Mouse (Mus musculus) ES-CJ7 (cell line): ENCODE data around the gene Zc3hc1.
"Not testable (repeated sequence)": the region's sequence is repeated elsewhere in the genome, so short reads cannot be mapped to it uniquely, and the experiment has no call there.

ENCODE experiments used
- DNase-seq: peaks from one replicate; pipeline ENCODE4 v3.0.0; 2011; ENCODE audit warnings: low read depth, low spot score

Zc3hc1 gene

DNA sequence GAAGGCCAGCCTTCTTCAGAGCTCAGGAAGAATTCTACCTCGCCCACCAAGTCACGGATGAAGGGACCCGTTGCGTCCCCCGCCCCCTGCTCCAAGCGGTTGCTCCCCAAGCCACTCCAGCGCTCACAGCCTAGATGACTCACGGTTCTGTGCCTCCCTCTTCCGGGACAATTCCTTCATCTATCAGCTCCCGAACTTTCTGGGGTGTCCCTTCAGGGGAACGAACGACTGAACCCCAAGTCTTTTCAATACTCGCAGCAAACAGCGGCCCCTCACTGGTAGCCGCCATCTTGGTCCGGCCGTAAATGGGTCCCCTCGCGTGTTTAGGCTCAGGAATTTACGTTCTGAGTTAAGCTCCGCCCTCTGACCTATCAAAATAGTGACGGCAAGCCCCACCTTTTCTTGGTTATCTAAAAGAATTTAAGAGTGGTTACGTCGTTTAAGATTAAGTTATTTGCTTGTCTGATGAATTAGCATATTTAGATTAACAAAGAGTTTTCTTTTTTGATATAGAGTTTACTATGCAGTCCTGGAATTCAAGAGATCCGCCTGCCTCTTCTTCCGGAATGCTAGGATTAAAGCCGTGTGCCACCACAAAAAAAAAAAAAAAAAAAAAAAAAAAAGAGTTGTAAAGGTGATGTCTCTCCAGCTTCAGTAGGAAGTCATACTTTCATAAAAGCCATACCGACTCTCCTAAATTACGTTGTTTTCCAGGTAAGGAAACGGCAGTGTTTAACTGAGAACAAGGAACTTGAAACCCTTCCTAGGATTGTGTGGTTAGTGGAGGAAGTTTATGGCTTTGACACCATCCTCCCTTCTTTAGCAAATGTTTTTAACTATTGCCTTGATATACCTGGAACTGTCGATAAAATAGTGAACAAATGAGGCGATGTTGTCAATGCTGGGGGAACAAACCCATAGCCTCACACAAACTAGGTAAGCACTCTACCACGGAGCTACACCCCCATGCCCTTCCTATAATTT, at the start of gene Zc3hc1:
Zc3hc1 (minus strand) TSS at position 315 of the 984 bp plus-strand sequence.
- peak; percentile 96 for DNase-seq

DNA sequence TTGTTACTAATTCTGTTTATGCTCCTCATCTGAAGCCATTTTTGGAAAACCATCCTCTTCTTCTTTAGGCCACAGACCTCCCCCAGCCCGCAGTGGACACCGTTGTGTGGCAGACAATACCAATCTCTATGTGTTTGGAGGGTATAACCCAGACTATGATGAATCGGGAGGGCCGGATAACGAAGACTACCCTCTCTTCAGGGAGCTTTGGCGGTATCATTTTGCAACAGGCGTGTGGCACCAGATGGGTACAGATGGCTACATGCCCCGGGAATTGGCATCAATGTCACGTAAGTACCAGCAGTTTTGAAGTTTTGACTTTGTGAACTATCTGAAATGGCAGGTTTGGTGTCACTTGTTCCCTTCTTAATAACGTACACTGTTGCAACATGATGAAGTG, 48.7 kb upstream of the Zc3hc1 start:
- no peak for DNase-seq

- DNase-seq, result no peak
These were observed 46.2 kb upstream of the Zc3hc1 start for GRCm38 (mm10) chr6:30437054-30437453.

DNA sequence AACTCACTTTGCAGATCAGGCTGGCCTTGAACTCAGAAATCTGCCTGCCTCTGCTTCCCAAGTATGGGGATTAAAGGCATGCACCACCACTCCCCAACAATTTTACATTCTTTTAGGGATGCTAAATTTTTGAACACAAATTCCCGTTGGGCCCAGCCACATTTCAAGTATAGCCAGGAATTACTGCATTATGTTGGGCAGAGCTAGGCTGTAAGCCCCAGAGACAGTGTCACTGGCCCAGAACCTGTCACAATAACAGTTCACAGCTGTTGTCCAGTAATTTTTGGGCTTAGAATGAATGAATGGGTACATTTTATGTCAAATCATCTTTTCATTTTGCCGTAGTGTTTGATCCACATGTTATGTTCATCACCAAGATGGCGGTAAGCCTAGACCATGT, 45.6 kb upstream of the Zc3hc1 start:
- no peak for DNase-seq

DNA sequence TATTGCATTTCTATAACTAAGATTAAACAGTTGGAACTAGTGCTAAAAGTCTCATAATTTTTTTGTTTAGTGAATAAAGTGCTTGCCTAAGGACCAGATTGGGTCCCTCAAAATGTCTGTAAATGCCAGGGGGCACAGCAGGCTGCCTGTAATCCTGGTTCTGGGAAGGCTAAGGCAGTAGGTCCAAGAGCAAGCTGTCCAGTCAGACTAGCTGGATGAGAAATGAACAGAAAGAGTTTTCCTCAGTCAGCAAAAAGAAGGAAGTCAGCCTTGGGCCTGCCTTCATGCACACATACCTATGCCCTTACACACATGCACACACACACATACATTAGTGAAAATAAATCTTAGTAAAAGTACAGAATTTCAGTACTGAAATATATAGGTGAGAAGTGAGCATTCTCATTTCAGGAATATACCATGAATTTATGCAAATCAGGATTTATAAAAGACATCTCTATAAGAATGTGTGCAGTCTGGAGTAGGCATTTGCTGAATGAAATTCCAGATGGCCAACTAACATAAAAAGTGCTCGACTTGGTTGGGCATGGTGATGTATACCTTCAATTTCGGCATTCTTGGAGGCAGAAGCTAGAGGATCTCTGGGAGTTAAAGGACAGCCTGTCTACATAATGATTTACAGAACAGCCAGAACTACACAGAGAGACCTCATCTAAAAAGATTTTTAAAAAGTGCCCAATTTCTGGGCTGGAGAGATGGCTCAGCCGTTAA, 41.8 kb upstream of the Zc3hc1 start:
- no peak for DNase-seq

DNA sequence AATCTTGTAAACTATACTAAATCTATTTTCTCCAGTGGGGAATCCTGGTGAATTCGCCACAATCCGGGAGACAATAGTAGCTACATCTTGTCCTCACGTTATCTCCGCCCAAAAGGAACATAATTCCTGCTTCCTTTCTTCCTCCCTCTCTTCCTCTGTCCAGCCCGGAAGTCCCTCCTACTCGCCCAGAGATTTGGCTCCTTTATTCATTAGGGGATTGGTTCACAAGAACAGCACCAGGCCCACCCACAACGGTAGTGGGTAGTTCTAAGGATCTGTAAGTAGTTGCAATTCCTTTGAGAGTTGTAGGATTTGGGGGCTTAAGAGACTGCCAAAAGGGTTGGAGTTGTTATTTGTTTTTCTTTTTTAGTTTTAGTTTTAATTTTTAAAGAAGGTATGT, 26.0 kb upstream of the Zc3hc1 start:
- DNase-seq, result peak; percentile 54

GRCm38 (mm10) chr6:30416126-30416525, 25.3 kb upstream of the Zc3hc1 start:
- peak; percentile 30 for DNase-seq

DNA sequence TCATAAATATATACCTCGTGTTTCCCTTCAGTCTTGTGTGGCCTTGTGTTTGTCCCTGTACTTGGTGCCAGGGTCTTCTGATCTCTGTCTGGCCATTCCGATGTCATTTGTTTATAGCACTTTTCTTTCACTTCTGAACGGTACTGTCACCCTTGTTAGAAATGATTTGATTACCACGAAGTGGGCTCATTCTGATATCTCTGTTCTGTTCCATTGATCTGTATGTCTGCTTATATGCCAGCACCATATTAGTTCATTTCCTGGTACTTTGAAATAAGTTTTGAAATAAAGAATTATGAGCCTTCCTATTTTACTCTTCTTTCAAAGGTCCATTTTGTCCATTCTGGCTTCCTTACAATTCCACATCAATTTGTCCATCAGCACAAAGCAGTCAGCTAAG, 20.5 kb upstream of the Zc3hc1 start:
- no peak for DNase-seq

DNA sequence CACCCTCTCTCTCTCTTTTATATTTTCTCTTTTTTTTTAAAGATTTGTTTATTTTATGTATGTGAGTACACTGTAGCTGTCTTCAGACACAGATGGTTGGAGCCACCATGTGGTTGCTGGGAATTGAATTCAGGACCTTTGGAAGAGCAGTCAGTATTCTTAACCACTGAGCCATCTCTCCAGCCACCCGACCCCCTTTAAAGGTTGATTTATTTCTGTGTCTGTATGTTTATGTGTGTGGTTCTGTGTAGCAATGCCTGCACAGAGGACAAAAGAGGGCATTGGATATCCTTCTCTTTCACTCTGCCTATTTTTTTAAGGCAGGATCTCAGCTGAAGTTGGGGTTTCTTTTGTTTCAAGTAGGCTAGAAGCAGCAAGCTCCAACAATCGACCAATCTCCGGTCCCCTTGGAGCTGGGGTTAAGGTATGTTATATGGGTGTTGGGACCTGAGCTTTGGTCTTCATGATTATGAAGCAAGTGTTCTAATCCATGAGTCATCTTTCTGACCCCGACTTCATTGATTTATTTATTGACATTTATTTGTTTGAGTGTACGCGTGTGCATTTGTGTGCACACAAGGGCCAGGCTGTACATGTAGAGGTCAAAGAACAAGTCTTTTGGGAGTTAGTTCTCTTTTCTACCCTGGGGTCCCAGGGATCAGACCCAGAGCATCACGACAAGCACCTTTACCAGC, 18.7 kb upstream of the Zc3hc1 start:
- no peak for DNase-seq

DNA sequence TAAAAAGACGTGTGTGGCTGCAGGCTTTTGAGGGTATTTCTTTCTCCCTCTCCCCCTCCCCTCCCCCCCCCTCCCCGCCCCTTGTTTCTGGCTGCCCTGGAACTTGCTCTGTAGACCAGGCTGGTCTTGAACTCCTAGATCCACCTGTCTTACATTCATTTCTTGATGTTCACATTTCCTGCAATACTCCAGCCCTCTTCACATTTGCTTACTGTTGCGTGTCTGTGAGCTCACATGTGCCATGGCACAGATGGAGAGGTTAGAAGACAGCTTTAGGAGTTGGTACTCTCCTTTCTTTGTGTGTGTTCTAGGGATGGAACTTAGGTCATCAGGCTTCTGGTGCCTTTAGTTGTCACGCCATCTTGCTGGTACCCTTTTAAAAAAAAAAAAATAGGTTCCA, 17.4 kb upstream of the Zc3hc1 start:
- DNase-seq, result no peak

DNA sequence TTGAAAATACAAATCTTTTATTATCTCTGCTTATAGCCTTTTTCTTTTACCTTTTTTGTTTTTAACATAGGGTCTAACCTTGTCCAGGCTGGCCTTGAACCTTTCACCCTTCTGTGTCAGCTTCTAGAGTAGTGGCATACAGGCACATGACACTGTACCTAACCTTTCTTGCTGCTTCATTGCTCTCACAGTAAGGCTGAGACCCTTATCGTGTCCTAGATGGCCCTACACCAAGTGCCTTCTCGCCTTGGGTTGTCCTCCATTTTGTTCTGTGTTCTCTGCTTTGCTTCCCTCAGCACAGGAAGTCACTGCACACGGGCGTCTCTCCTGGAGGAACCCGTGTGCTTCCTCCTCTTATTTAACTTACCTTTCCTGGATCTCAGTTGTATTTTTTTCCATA, 13.8 kb upstream of the Zc3hc1 start:
- DNase-seq, result no peak

GRCm38 (mm10) chr6:30403465-30403864, 12.6 kb upstream of the Zc3hc1 start:
- DNase-seq, result peak; percentile 84

GRCm38 (mm10) chr6:30402091-30402491, 11.3 kb upstream of the Zc3hc1 start:
- DNase-seq, result peak; percentile 38

- DNase-seq, result peak; percentile 99
These were observed 10.6 kb upstream of the Zc3hc1 start, which contains the start of gene Klhdc10 for GRCm38 (mm10) chr6:30401308-30402015. Gene Klhdc10, plus strand, starts transcription at chr6:30401868.

DNA sequence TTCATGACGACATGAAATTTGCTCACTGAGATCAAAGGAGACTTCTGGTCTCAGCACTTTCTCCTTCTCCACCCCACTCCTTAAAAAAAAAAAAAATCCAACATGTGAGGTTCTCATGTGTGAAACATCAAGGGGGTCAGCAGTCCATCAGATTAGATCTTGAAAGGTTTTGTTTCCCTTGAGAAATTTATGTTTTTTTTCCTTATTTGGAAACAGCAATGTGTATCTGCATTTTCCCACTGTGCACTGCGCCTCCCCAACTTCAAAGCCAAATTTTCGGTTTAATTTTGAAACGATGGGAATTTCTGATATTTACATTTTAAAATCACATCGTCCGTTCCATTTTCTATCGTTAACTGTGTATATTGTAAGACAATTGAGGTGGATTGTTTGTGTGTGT, 9.9 kb upstream of the Zc3hc1 start:
- DNase-seq, result no peak

DNA sequence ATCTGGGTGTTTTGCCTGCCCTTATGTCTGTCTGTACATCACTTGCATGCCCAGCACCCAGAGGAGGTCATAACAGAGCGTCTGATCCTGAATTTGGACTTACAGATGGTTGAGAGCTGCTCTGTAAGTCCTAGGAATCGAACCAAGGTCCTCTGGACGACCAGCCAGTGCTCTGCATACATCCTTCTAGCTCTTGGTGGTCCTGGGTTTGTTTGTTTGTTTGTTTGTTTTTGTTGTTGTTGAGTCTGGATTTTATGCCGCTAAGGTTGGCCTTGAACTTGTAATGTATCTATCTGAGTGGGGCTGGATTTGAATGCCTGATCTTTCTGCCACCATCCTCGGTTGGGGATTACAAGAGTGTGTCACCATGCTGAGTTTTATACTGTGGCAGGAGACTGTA, 9.3 kb upstream of the Zc3hc1 start:
- no peak for DNase-seq

GRCm38 (mm10) chr6:30391996-30392395, 1.2 kb upstream of the Zc3hc1 start:
- no peak for DNase-seq

- not testable (repeated sequence) for DNase-seq
These were observed 557 bp downstream of the Zc3hc1 start for GRCm38 (mm10) chr6:30390271-30390670.

DNA sequence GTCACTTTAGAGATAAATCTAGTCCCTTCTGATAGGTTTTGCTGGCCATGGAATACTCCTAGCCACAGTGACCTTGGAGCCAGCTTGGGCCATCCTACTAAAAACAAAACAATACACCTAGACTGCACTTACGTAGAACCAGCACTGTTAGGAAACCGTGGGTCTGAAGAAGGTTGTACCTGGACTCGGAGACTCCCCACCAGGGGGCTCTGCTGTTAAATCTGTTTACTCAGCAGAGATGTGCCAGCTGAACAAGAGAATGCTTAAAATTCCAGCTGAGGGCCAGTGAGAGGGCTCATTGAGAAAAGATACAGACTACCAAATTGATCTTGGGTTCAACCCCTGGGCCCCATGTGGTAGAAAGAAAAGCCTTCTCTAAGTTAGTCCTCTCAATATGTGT, 9.7 kb downstream of the Zc3hc1 start:
- peak; percentile 69 for DNase-seq

GRCm38 (mm10) chr6:30375791-30376190, 15.0 kb downstream of the Zc3hc1 start:
- DNase-seq, result no peak
